Mouse (Mus musculus) megakaryocyte, embryonic 14.5 days (primary cell): Measurements from ENCODE around the gene H2al1d. TPM values are rescaled to one million over a fixed set of nuclear protein-coding genes. Genes with fewer than 3 reads are reported as not detected.
"Not testable (repeated sequence)": the region's sequence is repeated elsewhere in the genome, so short reads cannot be mapped to it uniquely, and the experiment has no call there.

Source experiments
- H3K27me3 ChIP-seq: replicated peaks from 2 replicates; pipeline ENCODE3; 2012; ENCODE audit warnings: inconsistent platforms
- H3K36me3 ChIP-seq: replicated peaks from 2 replicates; pipeline ENCODE3; 2012; ENCODE audit warnings: low read length, inconsistent platforms, mixed read lengths
- H3K4me1 ChIP-seq: 2 replicates; pipeline ENCODE4 v1.6.1; 2012; ENCODE audit warnings: inconsistent platforms
- H3K4me3 ChIP-seq: replicated peaks from 2 replicates; pipeline ENCODE3; 2012; ENCODE audit warnings: moderate library complexity, mild to moderate bottlenecking, inconsistent platforms
- H3K9me3 ChIP-seq: 2 replicates; pipeline ENCODE4 v1.6.1; 2012; ENCODE audit warnings: inconsistent platforms
- FLI1 ChIP-seq: IDR thresholded peaks from 2 replicates; pipeline ENCODE4 v1.6.1; 2012; ENCODE audit warnings: low read length, inconsistent platforms, mixed read lengths
- GATA1 ChIP-seq: IDR thresholded peaks from 3 replicates; pipeline ENCODE4 v1.6.1; 2012; ENCODE audit warnings: mixed read lengths, low read length, inconsistent platforms, borderline replicate concordance
- polyA plus RNA-seq: library from polyadenylated mRNA; stranded (reverse); fragments of >175 nt; gene quantifications from 2 replicates; pipeline ENCODE4 v1.2.3, GENCODE M21; 2012; ENCODE audit warnings: low replicate concordance; ENCODE audit not compliant: insufficient read depth

The H2al1d gene
- polyA plus RNA-seq, 1 experiment, result not detected

DNA sequence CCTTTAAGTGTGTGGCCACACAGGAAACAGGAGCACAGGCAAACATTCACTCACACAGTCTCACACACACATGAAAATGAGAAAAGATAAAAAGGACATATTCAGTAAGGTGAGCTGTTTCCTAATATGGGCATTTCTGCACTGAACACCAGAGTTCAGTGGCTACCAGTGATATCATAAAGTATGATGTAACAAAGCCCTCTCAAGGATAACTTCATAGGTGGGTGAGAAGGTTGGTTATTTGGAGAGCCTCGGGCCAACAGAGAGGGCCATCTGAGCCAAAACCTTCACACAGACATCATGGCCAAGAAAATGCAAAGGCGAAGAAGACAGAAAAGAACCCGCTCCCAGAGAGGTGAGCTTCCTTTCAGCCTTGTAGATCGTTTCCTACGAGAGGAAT, 15.7 kb downstream of the H2al1d start, which contains the start of gene H2al1i:
TSS of gene H2al1i (plus strand) at position 301 of the 400 bp plus-strand sequence.
- H3K4me1 ChIP-seq, H3K36me3 ChIP-seq, H3K4me3 ChIP-seq, H3K27me3 ChIP-seq, H3K9me3 ChIP-seq: not testable (repeated sequence)

DNA sequence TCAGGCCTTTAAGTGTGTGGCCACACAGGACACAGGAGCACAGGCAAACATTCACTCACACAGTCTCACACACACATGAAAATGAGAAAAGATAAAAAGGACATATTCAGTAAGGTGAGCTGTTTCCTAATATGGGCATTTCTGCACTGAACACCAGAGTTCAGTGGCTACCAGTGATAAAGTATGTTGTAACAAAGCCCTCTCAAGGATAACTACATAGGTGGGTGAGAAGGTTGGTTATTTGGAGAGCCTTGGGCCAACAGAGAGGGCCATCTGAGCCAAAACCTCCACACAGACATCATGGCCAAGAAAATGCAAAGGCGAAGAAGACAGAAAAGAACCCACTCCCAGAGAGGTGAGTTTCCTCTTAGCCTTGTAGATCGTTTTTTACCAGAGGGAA, 18.9 kb downstream of the H2al1d start, which contains the start of gene H2al1j:
TSS of gene H2al1j (plus strand) at position 301 of the 400 bp plus-strand sequence.
- not testable (repeated sequence) for H3K9me3 ChIP-seq, H3K4me3 ChIP-seq, H3K36me3 ChIP-seq, H3K4me1 ChIP-seq, H3K27me3 ChIP-seq

DNA sequence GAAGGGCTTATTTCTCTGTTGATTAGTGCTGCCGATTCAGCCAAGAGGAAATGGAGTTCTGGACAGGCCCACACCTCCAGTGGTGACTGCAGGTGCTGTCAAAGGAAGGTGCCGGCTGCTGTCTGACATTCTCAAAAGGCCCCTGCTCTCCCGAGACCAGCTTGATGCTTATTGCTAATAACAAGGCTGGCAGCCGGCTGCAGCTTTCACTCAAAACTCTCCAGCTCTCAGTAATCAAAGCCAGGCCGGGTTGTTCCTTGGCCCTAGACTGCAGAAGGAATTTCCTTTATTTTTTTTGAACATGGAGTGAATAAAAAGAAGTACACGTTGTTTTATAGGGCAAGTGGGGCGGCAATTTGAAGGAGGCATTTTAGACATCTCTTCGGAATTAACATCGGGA, 37.1 kb downstream of the H2al1d start:
- TF ChIP-seq GATA1 (no peak), FLI1 (no peak)
- Histone ChIP-seq H3K4me1 (0 out of 2 replicates have a peak, but pooled peaks cover 6% of the 10 kb centered on the region), H3K9me3 (no peaks in the 10 kb centered on the region), H3K36me3 (no peaks in the 10 kb centered on the region), H3K4me3 (no peak overlapping the region), H3K27me3 (peaks cover 15% of the 10 kb centered on the region)

DNA sequence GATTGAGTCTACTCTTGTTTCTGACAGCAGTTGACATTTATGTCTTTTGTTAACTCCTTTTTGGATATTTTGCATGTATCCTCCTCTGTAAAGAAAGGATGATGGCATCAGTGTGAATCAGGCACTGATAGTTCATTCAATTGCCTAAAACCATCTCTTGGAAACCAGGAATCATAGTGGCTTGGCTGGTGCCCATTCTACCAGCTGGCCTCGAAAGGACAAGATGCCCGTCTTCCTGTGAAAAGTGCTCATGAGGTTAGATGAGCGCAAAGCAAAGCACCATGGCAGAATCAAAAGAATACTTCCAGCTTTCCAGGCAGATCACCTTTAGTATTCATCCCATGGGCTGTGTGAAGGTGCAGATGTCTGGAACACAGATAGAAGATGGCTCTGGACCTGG, 38.1 kb downstream of the H2al1d start:
- H3K36me3 ChIP-seq, result no peaks in the 10 kb centered on the region
- no peak for TF ChIP-seq GATA1
- no peak overlapping the region for H3K4me3 ChIP-seq
- 0 out of 2 replicates have a peak, but pooled peaks cover 6% of the 10 kb centered on the region for H3K4me1 ChIP-seq
- H3K27me3 ChIP-seq, result peaks cover 20% of the 10 kb centered on the region
- no peaks in the 10 kb centered on the region for H3K9me3 ChIP-seq

Other genes starting within 250 kb of the H2al1d start
- gene H2al1a, start 9.6 kb upstream of the H2al1d start, polyA plus RNA-seq, result not detected in 2 replicates
- not detected in 2 replicates for gene H2al1b, start 6.4 kb upstream of the H2al1d start, polyA plus RNA-seq
- gene H2al1c, start 3.2 kb upstream of the H2al1d start, polyA plus RNA-seq, result not detected in 2 replicates
- gene H2al1e, start 3.1 kb downstream of the H2al1d start, polyA plus RNA-seq, result not detected in 2 replicates
- gene H2al1f, start 6.3 kb downstream of the H2al1d start, polyA plus RNA-seq, result not detected in 2 replicates
- not detected in 2 replicates for gene H2al1g, start 9.4 kb downstream of the H2al1d start, polyA plus RNA-seq
- not detected in 2 replicates for gene H2al1h, start 12.7 kb downstream of the H2al1d start, polyA plus RNA-seq
- gene H2al1i, start 15.8 kb downstream of the H2al1d start, polyA plus RNA-seq, result not detected in 2 replicates
- not detected in 2 replicates for gene H2al1j, start 19.0 kb downstream of the H2al1d start, polyA plus RNA-seq